Mouse (Mus musculus) intestine, embryonic 15.5 days (tissue): ENCODE data around the gene Uqcrq. TPM values are rescaled to one million over a fixed set of nuclear protein-coding genes. Genes with fewer than 3 reads are reported as not detected.

ENCODE experiments used
- ATAC-seq: fragments of 200-750 bp; cut with Nextera tagmentation; 2 replicates; pipeline ENCODE4 v1.8.0; 2017; ENCODE audit warnings: moderate TSS enrichment, moderate library complexity
- H3K27ac ChIP-seq: fragments of 300-500 bp; sonication (generic); 2 replicates; pipeline ENCODE4 v1.5.1; 2015; ENCODE audit warnings: mild to moderate bottlenecking, inconsistent platforms
- H3K27me3 ChIP-seq: fragments of 300-500 bp; sonication (generic); replicated peaks from 2 replicates; pipeline ENCODE4 v1.6.1; 2015; ENCODE audit warnings: inconsistent platforms
- H3K36me3 ChIP-seq: fragments of 300-500 bp; sonication (generic); 2 replicates; pipeline ENCODE4 v1.6.1; 2015; ENCODE audit warnings: inconsistent platforms
- H3K4me1 ChIP-seq: fragments of 300-500 bp; sonication (generic); replicated peaks from 2 replicates; pipeline ENCODE4 v1.6.1; 2015; ENCODE audit warnings: inconsistent platforms
- H3K4me2 ChIP-seq: fragments of 300-500 bp; sonication (generic); replicated peaks from 2 replicates; pipeline ENCODE4 v1.6.1; 2015; ENCODE audit warnings: mild to moderate bottlenecking, inconsistent platforms
- H3K4me3 ChIP-seq: fragments of 300-500 bp; sonication (generic); replicated peaks from 2 replicates; pipeline ENCODE4 v1.5.1; 2015; ENCODE audit warnings: inconsistent platforms
- H3K9ac ChIP-seq: fragments of 300-500 bp; sonication (generic); 2 replicates; pipeline ENCODE4 v1.6.1; 2015; ENCODE audit warnings: inconsistent platforms
- H3K9me3 ChIP-seq: fragments of 300-500 bp; sonication (generic); 2 replicates; pipeline ENCODE4 v1.6.1; 2016; ENCODE audit warnings: inconsistent platforms
- WGBS: fragments of 180-500 bp; shearing (Covaris S2); methylation state at CpG from one replicate; pipeline ENCODE4 v1.1.7; 2015; 5-methylcytosine and 5-hydroxymethylcytosine counted together
- polyA plus RNA-seq: library from polyadenylated mRNA; unstranded; fragments of >200 nt; fragmentation: Nextera tagmentation; extraction: Ambion mirVana; gene quantifications from 2 replicates; pipeline ENCODE4 v1.2.1, GENCODE M21; 2015

Uqcrq gene
- polyA plus RNA-seq, result 791 and 876 TPM in 2 replicates

DNA sequence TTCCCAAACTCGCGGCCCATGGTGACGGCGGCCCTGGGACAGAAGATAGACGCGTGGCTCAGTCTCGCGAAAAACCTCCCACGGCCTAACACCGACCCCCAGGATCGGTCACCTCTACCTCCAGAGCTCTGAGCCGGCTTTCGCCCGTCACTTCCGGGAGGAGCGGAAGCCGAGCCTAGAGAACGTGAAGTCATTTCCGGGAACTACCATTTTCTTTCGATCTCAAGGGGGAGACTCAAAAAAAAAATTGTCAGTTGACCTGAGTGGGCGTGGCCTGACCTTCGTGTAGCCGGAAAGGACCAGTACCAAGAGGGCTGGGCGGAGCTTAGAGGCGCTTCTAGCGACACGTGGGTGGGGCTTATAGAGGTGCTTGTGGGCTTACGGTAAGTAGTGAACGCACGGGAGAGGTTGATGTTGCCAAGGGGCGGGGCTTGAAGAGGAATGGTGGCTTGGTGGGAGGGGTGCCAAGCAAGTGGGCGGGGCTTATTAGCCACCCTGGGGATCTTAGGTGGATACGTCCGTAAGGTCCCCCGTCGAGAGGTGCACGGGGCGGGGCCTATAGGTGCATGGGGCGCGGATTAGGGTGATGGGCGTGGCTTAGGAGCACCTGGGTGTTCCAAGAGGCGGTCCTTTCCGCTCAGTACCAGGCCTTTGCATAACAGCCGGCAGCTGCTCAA lies at the start of gene Uqcrq, which contains the start of gene Gdf9:
Gene Uqcrq, minus strand, starts transcription at position 162 of the 677 bp plus-strand sequence.
Gene Gdf9, plus strand, starts transcription at position 354 of the 677 bp plus-strand sequence.
- peaks cover 9% of the 10 kb centered on the region; the same call in 1 of the 2 replicates for H3K36me3 ChIP-seq
- under 1% methylated on average over 44 of the region's 44 CpGs for WGBS

DNA sequence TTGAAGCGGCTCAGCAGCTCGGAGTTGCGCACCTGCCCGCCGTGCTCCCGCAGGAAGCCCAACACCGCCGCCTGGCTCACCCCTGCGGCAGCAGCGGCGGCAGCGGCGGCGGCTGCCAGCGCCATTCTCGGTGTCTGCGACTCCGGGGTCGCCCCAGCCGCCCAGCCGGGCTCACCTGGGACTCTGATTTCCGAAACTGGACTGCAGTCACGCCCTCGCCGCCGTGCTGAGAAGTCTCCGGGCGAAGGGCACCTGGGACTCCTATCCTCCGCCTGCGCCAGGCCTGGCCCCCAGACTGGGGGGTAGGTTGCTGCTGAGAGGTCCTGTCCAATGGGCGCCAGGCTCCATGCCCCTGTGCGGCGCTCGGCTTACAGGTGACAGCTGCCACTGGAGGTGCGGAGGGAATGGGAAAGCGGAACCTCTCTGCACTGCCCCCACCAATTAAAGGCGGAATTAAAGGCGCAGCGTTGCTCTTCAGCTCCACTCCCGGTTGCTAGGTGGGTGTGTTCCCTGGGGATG lies 49.2 kb upstream of the Uqcrq start, which contains the start of the genes Gm9945 and Sowaha:
Gene Gm9945, plus strand, starts transcription at position 384 of the 519 bp plus-strand sequence.
Gene Sowaha, minus strand, starts transcription at position 492 of the 519 bp plus-strand sequence.
- WGBS, result 3% methylated on average over 40 of the region's 40 CpGs
- H3K27me3 ChIP-seq, result peaks cover 52% of the 10 kb centered on the region
- peak within 1 kb of the TSS; percentile 43 for H3K4me3 ChIP-seq
- H3K9ac ChIP-seq, result peak within 1 kb of the TSS; percentile 29
- ATAC-seq, result peak; percentile 82
- H3K36me3 ChIP-seq, result no peaks in the 10 kb centered on the region
- H3K4me2 ChIP-seq, result peak within 1 kb of the TSS; percentile 86
- no peak within 1 kb of the TSS for H3K27ac ChIP-seq
- peaks cover 21% of the 10 kb centered on the region for H3K4me1 ChIP-seq
- H3K9me3 ChIP-seq, result no peaks in the 10 kb centered on the region

More for the DNA sequence above, at the start of gene Uqcrq, which contains the start of gene Gdf9:
- Histone ChIP-seq H3K4me1 (peaks cover 8% of the 10 kb centered on the region; the same call in 1 of the 2 replicates), H3K4me3 (peak within 1 kb of the TSS; percentile 90), H3K9me3 (no peaks in the 10 kb centered on the region), H3K4me2 (peak within 1 kb of the TSS; percentile 78), H3K27ac (peak within 1 kb of the TSS; percentile 85), H3K27me3 (no peaks in the 10 kb centered on the region), H3K9ac (peak within 1 kb of the TSS; percentile 91)
- peak; percentile 96 for ATAC-seq

- WGBS, result under 1% methylated on average over 62 of the region's 62 CpGs
- Histone ChIP-seq H3K9me3 (no peaks in the 10 kb centered on the region), H3K4me1 (peaks cover 21% of the 10 kb centered on the region), H3K27me3 (peaks cover 58% of the 10 kb centered on the region), H3K4me3 (peak overlapping the region; percentile 43), H3K4me2 (peak overlapping the region; percentile 86), H3K36me3 (no peaks in the 10 kb centered on the region), H3K9ac (peak overlapping the region; percentile 29), H3K27ac (no peak overlapping the region)
- ATAC-seq, result peak; percentile 26
Measured at GRCm38 (mm10) chr11:53479171-53479782, 48.6 kb upstream of the Uqcrq start.

- Histone ChIP-seq H3K9ac (peak overlapping the region; percentile 14), H3K4me1 (peaks cover 21% of the 10 kb centered on the region), H3K4me2 (peak overlapping the region; percentile 86), H3K9me3 (no peaks in the 10 kb centered on the region), H3K4me3 (peak overlapping the region; percentile 43), H3K27me3 (peaks cover 63% of the 10 kb centered on the region), H3K36me3 (no peaks in the 10 kb centered on the region), H3K27ac (no peak overlapping the region)
- WGBS, result 7% methylated on average over 79 of the region's 79 CpGs
- ATAC-seq, result peak; percentile 29; the same call in 1 of the 2 replicates
Measured at GRCm38 (mm10) chr11:53478383-53479170, 47.9 kb upstream of the Uqcrq start.

- peaks cover 19% of the 10 kb centered on the region for H3K4me1 ChIP-seq
- no peak overlapping the region for H3K4me3 ChIP-seq
- ATAC-seq, result no peak
- peaks cover 63% of the 10 kb centered on the region for H3K27me3 ChIP-seq
- WGBS, result 57% methylated on average over 7 of the region's 7 CpGs
- no peak overlapping the region for H3K9ac ChIP-seq
- H3K9me3 ChIP-seq, result no peaks in the 10 kb centered on the region
- H3K36me3 ChIP-seq, result no peaks in the 10 kb centered on the region
- no peak overlapping the region for H3K27ac ChIP-seq
- H3K4me2 ChIP-seq, result peak overlapping the region; percentile 86; the same call in 1 of the 2 replicates
Measured at GRCm38 (mm10) chr11:53477833-53478232, 47.2 kb upstream of the Uqcrq start.

DNA sequence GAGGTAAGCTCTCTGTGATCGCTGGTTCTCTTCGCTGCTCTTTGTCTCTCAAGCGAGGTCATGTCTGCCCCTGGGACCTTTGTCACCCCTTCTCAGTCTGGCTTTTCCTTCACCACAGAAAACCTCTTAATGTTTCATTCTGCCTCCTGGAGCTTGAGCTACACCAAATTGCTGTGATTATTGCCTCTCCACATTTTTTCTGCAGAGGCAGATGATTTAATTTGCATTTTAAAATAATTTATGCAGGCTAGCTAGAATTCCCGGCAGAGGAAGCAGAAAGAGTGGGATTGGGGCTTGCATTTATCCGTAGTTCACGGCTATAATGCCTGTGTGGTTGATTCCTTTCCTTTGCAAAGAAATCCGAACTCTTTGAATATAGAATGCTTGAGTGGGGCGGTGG lies 45.0 kb upstream of the Uqcrq start:
- 42% methylated on average over 8 of the region's 8 CpGs for whole genome bisulfite sequencing
- no peak overlapping the region for H3K9ac ChIP-seq
- no peak for ATAC-seq
- H3K36me3 ChIP-seq, result no peaks in the 10 kb centered on the region
- no peak overlapping the region for H3K4me3 ChIP-seq
- H3K27me3 ChIP-seq, result peaks cover 67% of the 10 kb centered on the region
- H3K4me2 ChIP-seq, result no peak overlapping the region
- H3K9me3 ChIP-seq, result no peaks in the 10 kb centered on the region
- H3K4me1 ChIP-seq, result peaks cover 19% of the 10 kb centered on the region
- no peak overlapping the region for H3K27ac ChIP-seq

GRCm38 (mm10) chr11:53472709-53473108 lies 42.1 kb upstream of the Uqcrq start:
- Histone ChIP-seq H3K36me3 (no peaks in the 10 kb centered on the region), H3K27ac (no peak overlapping the region), H3K4me2 (no peak overlapping the region), H3K9me3 (no peaks in the 10 kb centered on the region), H3K9ac (no peak overlapping the region), H3K4me3 (no peak overlapping the region), H3K4me1 (peaks cover 5% of the 10 kb centered on the region; the same call in 1 of the 2 replicates), H3K27me3 (peaks cover 51% of the 10 kb centered on the region)
- 76% methylated on average over 3 of the region's 3 CpGs for WGBS
- no peak for ATAC-seq

- peaks cover 49% of the 10 kb centered on the region for H3K27me3 ChIP-seq
- no peaks in the 10 kb centered on the region for H3K36me3 ChIP-seq
- H3K9ac ChIP-seq, result no peak within 1 kb of the TSS
- ATAC-seq, result peak; percentile 83
- H3K27ac ChIP-seq, result no peak within 1 kb of the TSS
- WGBS, result 4% methylated on average over 29 of the region's 29 CpGs
- H3K9me3 ChIP-seq, result no peaks in the 10 kb centered on the region
- peaks cover 9% of the 10 kb centered on the region for H3K4me1 ChIP-seq
- H3K4me2 ChIP-seq, result peak within 1 kb of the TSS; percentile 44
- H3K4me3 ChIP-seq, result peak within 1 kb of the TSS; percentile 3; the same call in 1 of the 2 replicates
Measured at GRCm38 (mm10) chr11:53469968-53470695, 39.5 kb upstream of the Uqcrq start, which contains the start of gene Gm9837. Gene Gm9837, minus strand, starts transcription at chr11:53470479.

- Histone ChIP-seq H3K4me2 (peak overlapping the region; percentile 44; the same call in 1 of the 2 replicates), H3K36me3 (no peaks in the 10 kb centered on the region), H3K4me1 (peaks cover 9% of the 10 kb centered on the region), H3K27ac (no peak overlapping the region), H3K27me3 (peaks cover 49% of the 10 kb centered on the region), H3K4me3 (no peak overlapping the region), H3K9ac (no peak overlapping the region), H3K9me3 (no peaks in the 10 kb centered on the region)
- WGBS, result 44% methylated on average over 16 of the region's 16 CpGs
- ATAC-seq, result no peak
Measured at GRCm38 (mm10) chr11:53469294-53469967, 38.8 kb upstream of the Uqcrq start.

DNA sequence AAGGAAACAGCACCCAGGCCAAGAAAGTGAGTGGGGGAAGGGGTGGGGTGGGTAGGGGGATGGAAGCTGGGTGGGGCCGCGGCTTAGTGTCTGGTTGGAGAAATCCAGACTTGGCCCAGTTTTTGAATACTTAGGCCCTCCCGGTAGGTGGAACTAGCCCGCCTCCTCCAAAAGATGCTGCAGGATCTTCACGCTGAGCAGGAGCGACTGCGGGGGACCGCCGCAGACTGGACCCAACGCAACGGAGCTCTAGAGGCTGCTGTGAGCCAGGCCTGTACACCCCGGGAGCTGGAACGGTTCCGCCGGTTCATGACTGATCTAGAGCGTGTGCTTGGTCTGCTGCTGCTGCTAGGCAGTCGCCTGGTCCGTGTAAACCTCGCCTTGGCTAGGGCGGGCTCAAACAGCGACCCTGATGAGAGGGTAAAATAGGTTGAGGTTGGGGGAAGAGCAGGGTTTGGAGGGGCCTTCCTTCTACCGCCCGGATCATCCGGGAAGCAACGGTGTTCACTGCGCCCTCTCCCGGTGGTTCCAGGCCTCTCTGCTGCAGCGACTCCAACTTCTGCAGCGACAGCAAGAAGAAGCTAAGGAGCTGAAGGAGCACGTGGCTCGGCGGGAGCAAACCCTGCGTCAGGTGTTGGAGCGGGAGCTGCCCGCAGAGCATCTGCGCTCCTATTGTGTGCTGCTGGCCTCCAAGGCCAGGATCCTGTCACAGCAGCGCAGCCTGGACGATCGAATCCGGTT lies 35.8 kb upstream of the Uqcrq start:
- H3K4me1 ChIP-seq, result peaks cover 19% of the 10 kb centered on the region
- 10% methylated on average over 40 of the region's 40 CpGs for WGBS
- no peaks in the 10 kb centered on the region for H3K36me3 ChIP-seq
- no peak overlapping the region for H3K27ac ChIP-seq
- H3K4me2 ChIP-seq, result peak overlapping the region; percentile 69
- no peaks in the 10 kb centered on the region for H3K9me3 ChIP-seq
- ATAC-seq, result peak; percentile 62
- H3K9ac ChIP-seq, result peak overlapping the region; percentile 32
- peak overlapping the region; percentile 27 for H3K4me3 ChIP-seq
- peaks cover 68% of the 10 kb centered on the region for H3K27me3 ChIP-seq
